Mouse (Mus musculus): Measurements from ENCODE around the gene Bbof1.

Bbof1 gene

GRCm38 (mm10) chr12:84408819-84409507 is at the start of gene Bbof1, which contains the start of gene Entpd5:
Bbof1 (plus strand) TSS chr12:84409071.
Entpd5 (minus strand) TSS chr12:84409029.
- DNase-seq (ENCODE audit: low spot score in 2 of 2), result peak; percentile 85 to 87

GRCm38 (mm10) chr12:84361555-84362489 is 47.0 kb upstream of the Bbof1 start, which contains the start of the genes Coq6 and Fam161b:
Coq6 (plus strand) TSS chr12:84361657.
Fam161b (minus strand) TSS chr12:84361833.
- DNase-seq (ENCODE audit: low spot score in 2 of 2), result peak; percentile 96

GRCm38 (mm10) chr12:84362872-84363271 is 46.0 kb upstream of the Bbof1 start:
- DNase-seq (ENCODE audit: low spot score in 2 of 2), result no peak

- DNase-seq (ENCODE audit: low spot score in 2 of 2), result no peak
Measured at GRCm38 (mm10) chr12:84364291-84364690, 44.6 kb upstream of the Bbof1 start.

GRCm38 (mm10) chr12:84365137-84365536 is 43.7 kb upstream of the Bbof1 start:
- no peak for DNase-seq (ENCODE audit: low spot score in 2 of 2)

- DNase-seq (ENCODE audit: low spot score in 2 of 2), result no peak
Measured at GRCm38 (mm10) chr12:84366971-84367370, 41.9 kb upstream of the Bbof1 start.

- DNase-seq (ENCODE audit: low spot score in 2 of 2), result no peak
Measured at GRCm38 (mm10) chr12:84371647-84372046, 37.2 kb upstream of the Bbof1 start.

- no peak for DNase-seq (ENCODE audit: low spot score in 2 of 2)
Measured at GRCm38 (mm10) chr12:84373831-84374481, 34.9 kb upstream of the Bbof1 start.

GRCm38 (mm10) chr12:84382369-84382768 is 26.5 kb upstream of the Bbof1 start:
- DNase-seq (ENCODE audit: low spot score in 2 of 2), result no peak

- DNase-seq (ENCODE audit: low spot score in 2 of 2), result no peak
Measured at GRCm38 (mm10) chr12:84384644-84385081, 24.2 kb upstream of the Bbof1 start.

- DNase-seq (ENCODE audit: low spot score in 2 of 2), result no peak
Measured at GRCm38 (mm10) chr12:84385408-84385807, 23.5 kb upstream of the Bbof1 start.

GRCm38 (mm10) chr12:84388097-84388496 is 20.8 kb upstream of the Bbof1 start:
- DNase-seq (ENCODE audit: low spot score in 2 of 2), result no peak

GRCm38 (mm10) chr12:84388774-84389400 is 20.0 kb upstream of the Bbof1 start:
- DNase-seq (ENCODE audit: low spot score in 2 of 2), result no peak

GRCm38 (mm10) chr12:84390336-84390735 is 18.5 kb upstream of the Bbof1 start:
- DNase-seq (ENCODE audit: low spot score in 2 of 2), result no peak

- no peak for DNase-seq (ENCODE audit: low spot score in 2 of 2)
Measured at GRCm38 (mm10) chr12:84392681-84393080, 16.2 kb upstream of the Bbof1 start.

GRCm38 (mm10) chr12:84393847-84394246 is 15.0 kb upstream of the Bbof1 start:
- no peak for DNase-seq (ENCODE audit: low spot score in 2 of 2)

GRCm38 (mm10) chr12:84396947-84397679 is 11.8 kb upstream of the Bbof1 start:
- no peak for DNase-seq (ENCODE audit: low spot score in 2 of 2)

- DNase-seq (ENCODE audit: low spot score in 2 of 2), result no peak
Measured at GRCm38 (mm10) chr12:84397685-84398084, 11.2 kb upstream of the Bbof1 start.

- DNase-seq (ENCODE audit: low spot score in 2 of 2), result no peak
Measured at GRCm38 (mm10) chr12:84398629-84399028, 10.2 kb upstream of the Bbof1 start.

GRCm38 (mm10) chr12:84399135-84399534 is 9.7 kb upstream of the Bbof1 start:
- no peak for DNase-seq (ENCODE audit: low spot score in 2 of 2)

GRCm38 (mm10) chr12:84399663-84400062 is 9.2 kb upstream of the Bbof1 start:
- DNase-seq (ENCODE audit: low spot score in 2 of 2), result no peak

Data from right cerebral cortex, postnatal 36 days (tissue).